Mouse (Mus musculus): ENCODE results near the gene Zfyve16.

GRCm38 (mm10) chr13:92523178-92523813 is 7.4 kb downstream of the Zfyve16 start:
- no peak for TF ChIP-seq CTCF (IDR thresholded peaks at IDR 0.05; ENCODE audit: insufficient read depth, low read depth, low read length)
- TF ChIP-seq POLR2A (IDR thresholded peaks at IDR 0.05; ENCODE audit: insufficient read depth, low read depth, low read length), result no peak
